25 mouse cellular contexts compared by ENCODE assay signal in the genomic region with DNA sequence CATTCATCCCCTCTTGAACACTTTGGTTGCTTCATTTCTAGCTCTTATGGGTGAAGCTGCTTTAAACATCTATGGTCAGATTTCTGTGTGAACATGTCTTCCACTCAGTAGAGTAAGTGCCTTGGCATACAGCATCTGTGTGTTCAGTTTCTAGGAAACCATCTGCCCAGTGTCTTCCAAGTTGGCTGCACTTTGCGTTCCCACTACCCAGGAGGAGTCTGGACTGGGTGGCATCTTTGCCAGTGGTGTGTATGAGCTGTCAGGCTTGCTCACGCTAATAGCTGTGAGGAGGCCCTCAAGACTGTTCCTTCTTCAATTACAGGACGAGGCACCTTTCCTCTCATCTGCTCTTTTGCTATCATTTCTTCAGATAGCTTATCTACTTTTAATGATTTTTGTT. TPM values are rescaled to one million over a fixed set of nuclear protein-coding genes. Genes with fewer than 3 reads are reported as not detected.
DNase-seq lines count a peak whose midpoint lies in the region; ATAC-seq lines count a peak whose summit lies in the region.
"Had no signal": no experiment of that assay in that cellular context is flagged by ENCODE, and none has a peak within 500 bp of the region (broad histone marks: within the 10 kb centered on the region; RNA-seq: fewer than 3 reads in every experiment).

No protein-coding gene starts in this region.

- H3K4me2 ChIP-seq in neural tube, embryonic 15.5 days, result no peak overlapping the region
- H3K4me2 ChIP-seq: embryonic facial prominence, embryonic 12.5 days; forebrain, embryonic 12.5 days; hindbrain, embryonic 15.5 days; intestine, embryonic 15.5 days; limb, embryonic 13.5 days; liver, embryonic 12.5 days had no signal

- H3K27me3 ChIP-seq in neural tube, embryonic 15.5 days (replicated peaks), result no peaks in the 10 kb centered on the region
- H3K27me3 ChIP-seq: embryonic facial prominence, embryonic 12.5 days; forebrain, embryonic 12.5 days; hindbrain, embryonic 15.5 days; intestine, embryonic 15.5 days; limb, embryonic 13.5 days; liver, embryonic 12.5 days had no signal

- WGBS in neural tube, embryonic 15.5 days, result 89% methylated on average over 3 of the region's 3 CpGs

- H3K36me3 ChIP-seq in neural tube, embryonic 15.5 days, result no peaks in the 10 kb centered on the region
- H3K36me3 ChIP-seq: embryonic facial prominence, embryonic 12.5 days; forebrain, embryonic 12.5 days; hindbrain, embryonic 15.5 days; intestine, embryonic 15.5 days; limb, embryonic 13.5 days; liver, embryonic 12.5 days; midbrain, embryonic 10.5 days had no signal

- no peak for ATAC-seq in neural tube, embryonic 15.5 days (ENCODE audit: low FRiP score)
- ATAC-seq: intestine, embryonic 15.5 days; liver, embryonic 12.5 days had no signal

- no peak overlapping the region for H3K9ac ChIP-seq in neural tube, embryonic 15.5 days (replicated peaks)
- H3K9ac ChIP-seq: embryonic facial prominence, embryonic 12.5 days; forebrain, embryonic 12.5 days; hindbrain, embryonic 15.5 days; intestine, embryonic 15.5 days; limb, embryonic 13.5 days; liver, embryonic 12.5 days had no signal

- no peak overlapping the region for H3K4me3 ChIP-seq in neural tube, embryonic 15.5 days (replicated peaks)
- H3K4me3 ChIP-seq: embryonic facial prominence, embryonic 12.5 days; forebrain, embryonic 12.5 days; hindbrain, embryonic 15.5 days; intestine, embryonic 15.5 days; limb, embryonic 13.5 days; liver, embryonic 12.5 days; midbrain, embryonic 10.5 days had no signal

- H3K4me1 ChIP-seq in neural tube, embryonic 15.5 days, result no peaks in the 10 kb centered on the region
- H3K4me1 ChIP-seq: embryonic facial prominence, embryonic 12.5 days; forebrain, embryonic 12.5 days; hindbrain, embryonic 15.5 days; intestine, embryonic 15.5 days; limb, embryonic 13.5 days; liver, embryonic 12.5 days; midbrain, embryonic 10.5 days had no signal

- H3K27ac ChIP-seq in neural tube, embryonic 15.5 days (replicated peaks), result no peak overlapping the region
- H3K27ac ChIP-seq: embryonic facial prominence, embryonic 12.5 days; forebrain, embryonic 12.5 days; hindbrain, embryonic 15.5 days; intestine, embryonic 15.5 days; limb, embryonic 13.5 days; liver, embryonic 12.5 days; midbrain, embryonic 10.5 days had no signal

- no peaks in the 10 kb centered on the region for H3K9me3 ChIP-seq in neural tube, embryonic 15.5 days (replicated peaks)
- H3K9me3 ChIP-seq: embryonic facial prominence, embryonic 12.5 days; forebrain, embryonic 12.5 days; hindbrain, embryonic 15.5 days; intestine, embryonic 15.5 days; limb, embryonic 13.5 days; liver, embryonic 12.5 days; midbrain, embryonic 10.5 days had no signal

- DNase-seq in heart, adult 11 months, result peak; percentile 96
- no peak for DNase-seq in heart, adult 8-10 months (ENCODE audit: low spot score)
- peak; percentile 39 to 71 for DNase-seq in layer of hippocampus, adult 18-20 months (ENCODE audit: low spot score in 2 of 2)
- DNase-seq in layer of hippocampus, postnatal 10 days (ENCODE audit: low spot score in 2 of 2), result no peak
- DNase-seq in gastrocnemius, postnatal 25 days, result peak; percentile 61
- peak; percentile 48 for DNase-seq in layer of hippocampus, adult 9-11 months
- no peak for DNase-seq in right cerebral cortex, adult 2 months (ENCODE audit: low spot score in 2 of 2)
- DNase-seq: adrenal gland, postnatal 10 days; cerebellum, adult 9-10 months; kidney, adult 8-10 months; kidney, postnatal 10 days; lung, adult 18-20 months; lung, postnatal 10 days; right cerebral cortex, postnatal 14 days; spleen, adult 18-20 months had no signal

RNA-seq across cellular contexts. Expression of a gene that starts 49.9 kb away (rescaled TPM):
- 1 to 10 TPM; 1.6 to 4.1 (median 2.5) TPM for total RNA-seq in heart, adult 8-10 months (2022)
- total RNA-seq in layer of hippocampus, adult 18-20 months (2021), result under 1 TPM; 0.54 to 0.99 TPM
- total RNA-seq in layer of hippocampus, postnatal 10 days (2021), result under 1 TPM; 0.41 to 0.76 TPM
- 1 to 10 TPM; 2.9 to 3.3 TPM for total RNA-seq in gastrocnemius, postnatal 25 days (2021)
- polyA plus RNA-seq in neural tube, embryonic 15.5 days (2015; fragmentation: Nextera tagmentation; extraction: Ambion mirVana), result 0.87 and 1.0 TPM in 2 replicates
- total RNA-seq: MEL; neutrophil, adult 5-6 weeks had no signal
- polyA plus RNA-seq: liver, embryonic 12.5 days had no signal

Comparison
In these comparisons a context has a peak if more than half of its experiments do, and no peak if none do; other contexts are left out.
1. DNase-seq: peak in heart, adult 11 months (single experiment), layer of hippocampus, adult 18-20 months (2 of 2), gastrocnemius, postnatal 25 days (single experiment) and layer of hippocampus, adult 9-11 months (single experiment); none in heart, adult 8-10 months (single experiment), layer of hippocampus, postnatal 10 days (0 of 2) and right cerebral cortex, adult 2 months (0 of 2).